Mouse (Mus musculus) midbrain, embryonic 12.5 days (tissue): Measurements from ENCODE around the gene Arhgef16. TPM values are rescaled to one million over a fixed set of nuclear protein-coding genes. Genes with fewer than 3 reads are reported as not detected.
A peak's percentile ranks its signal among the peaks of the same experiment; 100 is the strongest.

Experiments used
- ATAC-seq: fragments of 200-750 bp; cut with Nextera tagmentation; 2 replicates; pipeline ENCODE4 v1.8.0; 2017; ENCODE audit warnings: low read depth, moderate TSS enrichment, moderate library complexity; ENCODE audit not compliant: low FRiP score
- H3K27ac ChIP-seq: fragments of 300-500 bp; sonication (generic); replicated peaks from 2 replicates; pipeline ENCODE4 v1.5.1; 2016; ENCODE audit warnings: mild to moderate bottlenecking
- H3K27me3 ChIP-seq: fragments of 300-500 bp; sonication (generic); 2 replicates; pipeline ENCODE4 v1.6.1; 2016; ENCODE audit warnings: mild to moderate bottlenecking
- H3K36me3 ChIP-seq: fragments of 300-500 bp; sonication (generic); 2 replicates; pipeline ENCODE4 v1.6.1; 2016
- H3K4me1 ChIP-seq: fragments of 300-500 bp; sonication (generic); 2 replicates; pipeline ENCODE4 v1.6.1; 2016
- H3K4me2 ChIP-seq: fragments of 300-500 bp; sonication (generic); replicated peaks from 2 replicates; pipeline ENCODE4 v1.6.1; 2016; ENCODE audit warnings: mild to moderate bottlenecking, moderate library complexity
- H3K4me3 ChIP-seq: fragments of 300-500 bp; sonication (generic); 2 replicates; pipeline ENCODE4 v1.5.1; 2016; ENCODE audit warnings: mild to moderate bottlenecking
- H3K9ac ChIP-seq: fragments of 300-500 bp; sonication (generic); replicated peaks from 2 replicates; pipeline ENCODE4 v1.6.1; 2016; ENCODE audit warnings: mild to moderate bottlenecking, moderate library complexity
- H3K9me3 ChIP-seq: fragments of 300-500 bp; sonication (generic); 2 replicates; pipeline ENCODE4 v1.6.1; 2016; ENCODE audit warnings: mild to moderate bottlenecking
- WGBS: fragments of 180-500 bp; shearing (Covaris S2); methylation state at CpG from one replicate; pipeline ENCODE4 v1.1.7; 2016; 5-methylcytosine and 5-hydroxymethylcytosine counted together
- polyA plus RNA-seq: library from polyadenylated mRNA; unstranded; fragments of >200 nt; fragmentation: Nextera tagmentation; extraction: Ambion mirVana; gene quantifications from 2 replicates; pipeline ENCODE4 v1.2.1, GENCODE M21; 2016

Arhgef16 gene
- polyA plus RNA-seq, 1 experiment from 2014 or later = 0.50 TPM

GRCm38 (mm10) chr4:154279481-154279880 is 22.0 kb downstream of the Arhgef16 start:
- no peak overlapping the region for H3K27ac ChIP-seq
- WGBS = 88% methylated on average over 9 of the region's 9 CpGs
- no peaks in the 10 kb centered on the region for H3K4me1 ChIP-seq
- no peak for ATAC-seq
- no peak overlapping the region for H3K9ac ChIP-seq
- H3K36me3 ChIP-seq = peaks cover 3% of the 10 kb centered on the region
- no peaks in the 10 kb centered on the region for H3K9me3 ChIP-seq
- H3K4me2 ChIP-seq = no peak overlapping the region
- H3K27me3 ChIP-seq = 0 out of 2 replicates have a peak, but pooled peaks cover 4% of the 10 kb centered on the region
- no peak overlapping the region for H3K4me3 ChIP-seq

GRCm38 (mm10) chr4:154273000-154273399 is 28.5 kb downstream of the Arhgef16 start:
- Histone ChIP-seq H3K27me3 (no peaks in the 10 kb centered on the region), H3K27ac (no peak overlapping the region), H3K4me2 (no peak overlapping the region), H3K36me3 (peaks cover 12% of the 10 kb centered on the region), H3K9me3 (no peaks in the 10 kb centered on the region), H3K4me3 (no peak overlapping the region), H3K4me1 (no peaks in the 10 kb centered on the region), H3K9ac (no peak overlapping the region)
- 47% methylated on average over 3 of the region's 3 CpGs for WGBS
- ATAC-seq = no peak

- Histone ChIP-seq H3K4me3 (no peak overlapping the region), H3K4me1 (no peaks in the 10 kb centered on the region), H3K27ac (no peak overlapping the region), H3K27me3 (no peaks in the 10 kb centered on the region), H3K36me3 (peaks cover 9% of the 10 kb centered on the region), H3K4me2 (no peak overlapping the region), H3K9me3 (no peaks in the 10 kb centered on the region), H3K9ac (no peak overlapping the region)
- 61% methylated on average over 10 of the region's 10 CpGs for WGBS
- no peak for ATAC-seq
Observed at GRCm38 (mm10) chr4:154269520-154269919, 32.0 kb downstream of the Arhgef16 start.

GRCm38 (mm10) chr4:154267511-154267910 is 34.0 kb downstream of the Arhgef16 start:
- Histone ChIP-seq H3K4me1 (no peaks in the 10 kb centered on the region), H3K9me3 (0 out of 2 replicates have a peak, but pooled peaks cover 2% of the 10 kb centered on the region), H3K36me3 (peaks cover 10% of the 10 kb centered on the region), H3K27me3 (no peaks in the 10 kb centered on the region), H3K27ac (no peak overlapping the region), H3K4me2 (no peak overlapping the region), H3K9ac (no peak overlapping the region), H3K4me3 (no peak overlapping the region)
- 85% methylated on average over 6 of the region's 6 CpGs for WGBS
- ATAC-seq = no peak

GRCm38 (mm10) chr4:154262071-154262470 is 39.4 kb downstream of the Arhgef16 start:
- H3K9ac ChIP-seq = no peak overlapping the region
- 57% methylated on average over 4 of the region's 4 CpGs for WGBS
- 0 out of 2 replicates have a peak, but pooled peaks cover 2% of the 10 kb centered on the region for H3K9me3 ChIP-seq
- no peak overlapping the region for H3K4me3 ChIP-seq
- peaks cover 10% of the 10 kb centered on the region; the same call in 1 of the 2 replicates for H3K36me3 ChIP-seq
- no peak overlapping the region for H3K4me2 ChIP-seq
- no peaks in the 10 kb centered on the region for H3K27me3 ChIP-seq
- no peak overlapping the region for H3K27ac ChIP-seq
- ATAC-seq = no peak
- no peaks in the 10 kb centered on the region for H3K4me1 ChIP-seq

- no peak overlapping the region for H3K4me2 ChIP-seq
- ATAC-seq = no peak
- H3K4me3 ChIP-seq = no peak overlapping the region
- 0 out of 2 replicates have a peak, but pooled peaks cover 2% of the 10 kb centered on the region for H3K9me3 ChIP-seq
- 86% methylated on average over 5 of the region's 5 CpGs for WGBS
- H3K27ac ChIP-seq = no peak overlapping the region
- H3K36me3 ChIP-seq = peaks cover 10% of the 10 kb centered on the region; the same call in 1 of the 2 replicates
- no peaks in the 10 kb centered on the region for H3K27me3 ChIP-seq
- H3K9ac ChIP-seq = no peak overlapping the region
- H3K4me1 ChIP-seq = no peaks in the 10 kb centered on the region
Observed at GRCm38 (mm10) chr4:154260755-154261154, 40.7 kb downstream of the Arhgef16 start.

- Histone ChIP-seq H3K9ac (no peak overlapping the region), H3K27ac (no peak overlapping the region), H3K4me3 (no peak overlapping the region), H3K27me3 (0 out of 2 replicates have a peak, but pooled peaks cover 4% of the 10 kb centered on the region), H3K4me1 (0 out of 2 replicates have a peak, but pooled peaks cover 5% of the 10 kb centered on the region), H3K4me2 (no peak overlapping the region), H3K36me3 (no peaks in the 10 kb centered on the region; the same call in 1 of the 2 replicates), H3K9me3 (no peaks in the 10 kb centered on the region)
- ATAC-seq = no peak
- 94% methylated on average over 20 of the region's 20 CpGs for WGBS
Observed at GRCm38 (mm10) chr4:154252537-154253255, 48.8 kb downstream of the Arhgef16 start.

- 56% methylated on average over 8 of the region's 8 CpGs for WGBS
- no peak overlapping the region for H3K4me2 ChIP-seq
- H3K9ac ChIP-seq = no peak overlapping the region; the same call in 1 of the 2 replicates
- 0 out of 2 replicates have a peak overlapping the region, but pooled peaks have one; percentile 6 for H3K27ac ChIP-seq
- no peak overlapping the region for H3K4me3 ChIP-seq
- no peaks in the 10 kb centered on the region for H3K9me3 ChIP-seq
- no peaks in the 10 kb centered on the region for H3K36me3 ChIP-seq
- ATAC-seq = no peak
- H3K4me1 ChIP-seq = peaks cover 15% of the 10 kb centered on the region
- peaks cover 8% of the 10 kb centered on the region; the same call in 1 of the 2 replicates for H3K27me3 ChIP-seq
Observed at GRCm38 (mm10) chr4:154249316-154249715, 52.2 kb downstream of the Arhgef16 start.

- Histone ChIP-seq H3K27ac (no peak overlapping the region), H3K36me3 (no peaks in the 10 kb centered on the region), H3K9me3 (no peaks in the 10 kb centered on the region), H3K4me1 (peaks cover 15% of the 10 kb centered on the region), H3K4me2 (no peak overlapping the region), H3K4me3 (no peak overlapping the region), H3K9ac (no peak overlapping the region), H3K27me3 (peaks cover 8% of the 10 kb centered on the region; the same call in 1 of the 2 replicates)
- no peak for ATAC-seq
- 78% methylated on average over 21 of the region's 21 CpGs for WGBS
Observed at GRCm38 (mm10) chr4:154248092-154248805, 53.2 kb downstream of the Arhgef16 start.

GRCm38 (mm10) chr4:154247207-154248091 is 54.0 kb downstream of the Arhgef16 start:
- Histone ChIP-seq H3K4me3 (no peak overlapping the region), H3K4me2 (no peak overlapping the region), H3K27me3 (peaks cover 8% of the 10 kb centered on the region; the same call in 1 of the 2 replicates), H3K4me1 (peaks cover 15% of the 10 kb centered on the region), H3K9ac (no peak overlapping the region), H3K36me3 (no peaks in the 10 kb centered on the region), H3K27ac (no peak overlapping the region), H3K9me3 (no peaks in the 10 kb centered on the region)
- WGBS = 47% methylated on average over 22 of the region's 22 CpGs
- 0 out of 2 replicates have a peak, but pooled peaks have one; percentile 10 for ATAC-seq
